Mouse (Mus musculus): ENCODE results near the gene Gm5617.

DNA sequence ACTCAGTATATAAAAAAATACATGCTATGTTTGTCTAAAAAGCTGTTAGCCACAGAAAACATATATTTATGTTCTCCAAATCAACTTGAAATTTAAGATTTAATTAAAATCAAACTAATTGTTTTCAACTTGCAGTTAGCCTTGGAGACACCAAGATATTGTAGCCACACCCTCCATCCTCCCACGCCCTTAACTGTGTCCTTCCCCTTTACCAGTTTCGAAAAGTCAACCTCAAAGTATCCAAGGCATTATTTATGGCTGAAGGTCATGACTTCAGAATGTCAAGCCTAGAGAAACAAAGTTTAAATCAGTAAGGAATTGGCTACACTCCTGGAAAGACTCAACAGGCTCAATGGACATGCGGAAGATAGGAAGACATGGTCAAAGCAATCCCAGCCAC is 33.7 kb upstream of the Gm5617 start:
- no peak for TF ChIP-seq CTCF (IDR thresholded peaks at IDR 0.05; ENCODE audit: low read depth, low read length)
- TF ChIP-seq POLR2A (IDR thresholded peaks at IDR 0.05; ENCODE audit: extremely low read depth, insufficient read depth, low read length): no peak

All from liver, adult 2 months (tissue).